Mouse (Mus musculus) kidney, adult 10 weeks (tissue): ENCODE measurements around the gene Gm21094. TPM values are rescaled to one million over a fixed set of nuclear protein-coding genes. Genes with fewer than 3 reads are reported as not detected.

ENCODE experiments used
- polyA plus RNA-seq: library from polyadenylated mRNA; stranded (reverse); fragments of 350-450 nt; fragmentation: Illumina TruSeq; extraction: RNeasy Lipid Tissue Mini Kit (QIAGEN cat#74804); gene quantifications from one replicate; pipeline ENCODE4 v1.2.3, GENCODE M21; 2014; ENCODE audit warnings: low read depth, low replicate concordance

Gene Gm21094
- polyA plus RNA-seq = not detected

GRCm38 (mm10) chrY:32620343-32620742, at the start of gene Gm21094:
Gene Gm21094, minus strand, starts transcription at chrY:32620443.

